Mouse (Mus musculus) lung, postnatal 14 days (tissue): ENCODE results near the gene Scn9a.

Experiments
- DNase-seq: peaks from one replicate; pipeline ENCODE4 v3.0.0; 2021

Gene Scn9a

DNA sequence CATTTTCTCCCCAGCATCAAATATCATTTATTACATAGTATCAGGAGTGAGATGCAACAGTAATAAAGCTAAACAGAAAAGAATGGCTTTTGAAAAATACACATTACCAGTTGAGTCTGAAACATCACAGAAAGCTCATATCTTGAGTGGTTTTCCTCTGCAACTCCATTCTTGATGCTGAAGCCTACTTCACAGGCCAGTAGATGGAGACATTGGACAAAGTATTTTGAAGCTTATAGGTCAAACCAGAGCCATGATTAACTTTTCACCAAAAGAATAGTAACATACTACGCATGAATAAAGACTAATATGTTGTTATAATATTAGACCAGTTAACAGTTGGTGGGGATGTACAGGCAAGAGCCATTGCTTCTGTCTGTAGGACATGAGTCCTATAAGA lies 172.3 kb downstream of the Scn9a start:
- DNase-seq = no peak

- no peak for DNase-seq
Measured at GRCm38 (mm10) chr2:66440711-66441110, 194.1 kb downstream of the Scn9a start, which contains the start of gene Scn1a. Gene Scn1a, minus strand, starts transcription at chr2:66440840.

DNA sequence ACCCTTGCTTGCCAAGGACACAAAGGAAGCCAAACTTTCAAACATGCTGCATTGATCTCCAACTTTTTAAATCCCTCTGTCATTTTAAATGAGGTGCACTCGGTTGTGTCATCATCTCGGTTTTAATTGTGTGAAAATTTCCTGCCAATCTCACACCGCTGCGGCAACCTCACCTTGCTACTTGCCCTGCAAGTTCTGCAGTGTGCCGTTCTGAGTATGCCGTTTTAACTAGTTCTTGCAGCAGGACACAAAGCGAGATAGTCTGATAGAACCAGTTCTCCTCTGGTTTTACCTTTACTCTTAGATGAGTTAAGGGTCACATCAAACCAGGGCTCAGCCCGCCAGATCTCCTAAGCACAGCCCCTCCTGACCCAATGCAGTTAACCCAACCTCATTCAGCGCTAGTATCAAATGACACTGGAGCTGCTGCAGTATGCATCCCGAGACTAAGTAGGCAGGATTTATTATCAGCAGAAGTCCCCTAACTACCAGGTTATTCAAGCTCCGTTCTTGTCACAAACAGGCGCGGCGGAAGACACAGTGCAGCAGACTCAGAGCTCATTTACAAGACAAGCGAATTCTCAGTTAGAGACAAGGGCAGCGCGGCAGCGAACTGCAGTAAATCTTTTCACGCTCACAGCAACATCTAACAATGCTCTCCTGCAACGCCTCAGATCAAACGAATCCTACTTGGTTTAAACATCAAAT lies 194.8 kb downstream of the Scn9a start:
- DNase-seq = no peak

DNA sequence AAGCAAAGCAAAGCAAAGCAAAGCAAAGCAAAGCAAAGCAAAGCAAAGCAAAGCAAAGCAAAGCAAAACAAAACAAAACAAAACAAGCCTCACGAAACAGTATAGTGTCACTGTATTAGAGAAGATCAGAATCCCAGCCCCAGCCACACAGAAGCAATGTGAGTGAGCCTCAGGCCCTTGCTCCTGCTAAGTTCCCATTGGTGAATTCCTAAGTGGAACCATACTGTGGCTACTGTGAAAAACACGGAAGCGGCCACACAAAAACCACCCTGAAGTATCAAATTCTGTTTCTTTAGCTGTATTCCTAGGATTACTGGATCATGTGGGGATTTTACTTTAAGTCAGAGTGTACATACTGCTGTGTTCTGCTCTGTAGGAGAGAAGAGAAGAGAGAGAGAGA lies 198.5 kb downstream of the Scn9a start:
- no peak for DNase-seq
